Mouse (Mus musculus) neural tube, embryonic 12.5 days (tissue): ENCODE measurements around the gene Fam43a. TPM values are rescaled to one million over a fixed set of nuclear protein-coding genes. Genes with fewer than 3 reads are reported as not detected.

Experiments
- ATAC-seq: fragments of 200-750 bp; cut with Nextera tagmentation; 2 replicates; pipeline ENCODE4 v1.8.0; 2017; ENCODE audit warnings: low read depth, mild to moderate bottlenecking, moderate TSS enrichment, moderate library complexity; ENCODE audit not compliant: low FRiP score
- H3K27ac ChIP-seq: fragments of 300-500 bp; sonication (generic); 2 replicates; pipeline ENCODE4 v1.5.1; 2016
- H3K27me3 ChIP-seq: fragments of 300-500 bp; sonication (generic); replicated peaks from 2 replicates; pipeline ENCODE4 v1.6.1; 2016; ENCODE audit warnings: mild to moderate bottlenecking
- H3K36me3 ChIP-seq: fragments of 300-500 bp; sonication (generic); 2 replicates; pipeline ENCODE4 v1.6.1; 2016; ENCODE audit warnings: mild to moderate bottlenecking
- H3K4me1 ChIP-seq: fragments of 300-500 bp; sonication (generic); 2 replicates; pipeline ENCODE4 v1.6.1; 2016
- H3K4me2 ChIP-seq: fragments of 300-500 bp; sonication (generic); replicated peaks from 2 replicates; pipeline ENCODE4 v1.6.1; 2016; ENCODE audit warnings: mild to moderate bottlenecking
- H3K4me3 ChIP-seq: fragments of 300-500 bp; sonication (generic); 2 replicates; pipeline ENCODE4 v1.5.1; 2016
- H3K9ac ChIP-seq: fragments of 300-500 bp; sonication (generic); 2 replicates; pipeline ENCODE4 v1.6.1; 2016; ENCODE audit warnings: mild to moderate bottlenecking
- H3K9me3 ChIP-seq: fragments of 300-500 bp; sonication (generic); 2 replicates; pipeline ENCODE4 v1.6.1; 2016; ENCODE audit warnings: mild to moderate bottlenecking
- WGBS: fragments of 180-500 bp; shearing (Covaris S2); methylation state at CpG from one replicate; pipeline ENCODE4 v1.1.7; 2016; 5-methylcytosine and 5-hydroxymethylcytosine counted together
- polyA plus RNA-seq: library from polyadenylated mRNA; unstranded; fragments of >200 nt; fragmentation: Nextera tagmentation; extraction: Ambion mirVana; gene quantifications from 2 replicates; pipeline ENCODE4 v1.2.1, GENCODE M21; 2016

The Fam43a gene
- polyA plus RNA-seq, 1 experiment from 2014 or later, result 20.2 TPM

GRCm38 (mm10) chr16:30600431-30601045 lies 1.0 kb downstream of the Fam43a start:
- Histone ChIP-seq H3K4me3 (peak overlapping the region; percentile 64), H3K9me3 (no peaks in the 10 kb centered on the region), H3K36me3 (no peaks in the 10 kb centered on the region), H3K4me1 (peaks cover 40% of the 10 kb centered on the region), H3K9ac (peak overlapping the region; percentile 79), H3K27me3 (peaks cover 18% of the 10 kb centered on the region), H3K27ac (no peak overlapping the region), H3K4me2 (peak overlapping the region; percentile 94)
- ATAC-seq, result no peak
- WGBS, result under 1% methylated on average over 53 of the region's 53 CpGs

- Histone ChIP-seq H3K4me3 (peak overlapping the region; percentile 64), H3K4me2 (peak overlapping the region; percentile 94), H3K9me3 (no peaks in the 10 kb centered on the region), H3K36me3 (no peaks in the 10 kb centered on the region), H3K27me3 (peaks cover 18% of the 10 kb centered on the region), H3K9ac (peak overlapping the region; percentile 79; the same call in 1 of the 2 replicates), H3K27ac (no peak overlapping the region), H3K4me1 (peaks cover 40% of the 10 kb centered on the region)
- WGBS, result 9% methylated on average over 42 of the region's 42 CpGs
- no peak for ATAC-seq
Measured at GRCm38 (mm10) chr16:30601046-30601832, 1.7 kb downstream of the Fam43a start.

- 24% methylated on average over 7 of the region's 7 CpGs for WGBS
- no peak for ATAC-seq
- peak overlapping the region; percentile 29; the same call in 1 of the 2 replicates for H3K9ac ChIP-seq
- no peak overlapping the region for H3K27ac ChIP-seq
- peak overlapping the region; percentile 64 for H3K4me3 ChIP-seq
- peak overlapping the region; percentile 94 for H3K4me2 ChIP-seq
- peaks cover 35% of the 10 kb centered on the region for H3K4me1 ChIP-seq
- H3K36me3 ChIP-seq, result no peaks in the 10 kb centered on the region
- H3K9me3 ChIP-seq, result no peaks in the 10 kb centered on the region
- H3K27me3 ChIP-seq, result peaks cover 18% of the 10 kb centered on the region
Measured at GRCm38 (mm10) chr16:30601946-30602345, 2.4 kb downstream of the Fam43a start.

GRCm38 (mm10) chr16:30602684-30603530 lies 3.4 kb downstream of the Fam43a start:
- no peak overlapping the region for H3K9ac ChIP-seq
- H3K4me3 ChIP-seq, result no peak overlapping the region
- no peak for ATAC-seq
- 19% methylated on average over 18 of the region's 18 CpGs for WGBS
- H3K4me1 ChIP-seq, result peaks cover 31% of the 10 kb centered on the region
- H3K36me3 ChIP-seq, result no peaks in the 10 kb centered on the region
- no peaks in the 10 kb centered on the region for H3K9me3 ChIP-seq
- no peak overlapping the region for H3K27ac ChIP-seq
- peak overlapping the region; percentile 43 for H3K4me2 ChIP-seq
- peaks cover 18% of the 10 kb centered on the region for H3K27me3 ChIP-seq

- H3K9ac ChIP-seq, result no peak overlapping the region
- peaks cover 31% of the 10 kb centered on the region for H3K4me1 ChIP-seq
- 37% methylated on average over 9 of the region's 9 CpGs for whole genome bisulfite sequencing
- no peak overlapping the region for H3K4me3 ChIP-seq
- H3K36me3 ChIP-seq, result no peaks in the 10 kb centered on the region
- H3K27me3 ChIP-seq, result peaks cover 18% of the 10 kb centered on the region
- no peaks in the 10 kb centered on the region for H3K9me3 ChIP-seq
- H3K4me2 ChIP-seq, result peak overlapping the region; percentile 43
- ATAC-seq, result no peak
- H3K27ac ChIP-seq, result no peak overlapping the region
Measured at GRCm38 (mm10) chr16:30603531-30603842, 4.0 kb downstream of the Fam43a start.

- Histone ChIP-seq H3K4me2 (no peak overlapping the region), H3K27ac (no peak overlapping the region), H3K4me3 (no peak overlapping the region), H3K27me3 (peaks cover 18% of the 10 kb centered on the region), H3K36me3 (no peaks in the 10 kb centered on the region), H3K9ac (no peak overlapping the region), H3K9me3 (no peaks in the 10 kb centered on the region), H3K4me1 (peaks cover 31% of the 10 kb centered on the region)
- ATAC-seq, result no peak
- 79% methylated on average over 16 of the region's 16 CpGs for WGBS
Measured at GRCm38 (mm10) chr16:30604061-30604806, 4.7 kb downstream of the Fam43a start.

- 81% methylated on average over 7 of the region's 7 CpGs for WGBS
- peaks cover 18% of the 10 kb centered on the region for H3K27me3 ChIP-seq
- no peak overlapping the region for H3K4me3 ChIP-seq
- no peaks in the 10 kb centered on the region for H3K36me3 ChIP-seq
- H3K4me2 ChIP-seq, result no peak overlapping the region
- H3K9me3 ChIP-seq, result no peaks in the 10 kb centered on the region
- peaks cover 31% of the 10 kb centered on the region for H3K4me1 ChIP-seq
- no peak for ATAC-seq
- no peak overlapping the region for H3K27ac ChIP-seq
- H3K9ac ChIP-seq, result no peak overlapping the region
Measured at GRCm38 (mm10) chr16:30604807-30605137, 5.2 kb downstream of the Fam43a start.

- Histone ChIP-seq H3K27me3 (peaks cover 14% of the 10 kb centered on the region), H3K9me3 (no peaks in the 10 kb centered on the region), H3K4me3 (no peak overlapping the region), H3K36me3 (no peaks in the 10 kb centered on the region), H3K27ac (no peak overlapping the region), H3K4me1 (peaks cover 28% of the 10 kb centered on the region), H3K4me2 (no peak overlapping the region), H3K9ac (no peak overlapping the region)
- no peak for ATAC-seq
- 66% methylated on average over 6 of the region's 6 CpGs for WGBS
Measured at GRCm38 (mm10) chr16:30605528-30605927, 6.0 kb downstream of the Fam43a start.

- H3K27me3 ChIP-seq, result no peaks in the 10 kb centered on the region
- ATAC-seq, result no peak
- H3K36me3 ChIP-seq, result no peaks in the 10 kb centered on the region
- no peak overlapping the region for H3K9ac ChIP-seq
- no peak overlapping the region for H3K27ac ChIP-seq
- peaks cover 12% of the 10 kb centered on the region for H3K4me1 ChIP-seq
- WGBS, result 76% methylated on average over 3 of the region's 3 CpGs
- no peak overlapping the region for H3K4me2 ChIP-seq
- H3K9me3 ChIP-seq, result no peaks in the 10 kb centered on the region
- no peak overlapping the region for H3K4me3 ChIP-seq
Measured at GRCm38 (mm10) chr16:30607868-30608267, 8.3 kb downstream of the Fam43a start.

GRCm38 (mm10) chr16:30611331-30611730 lies 11.8 kb downstream of the Fam43a start:
- no peaks in the 10 kb centered on the region for H3K9me3 ChIP-seq
- no peak overlapping the region for H3K27ac ChIP-seq
- no peaks in the 10 kb centered on the region for H3K36me3 ChIP-seq
- H3K9ac ChIP-seq, result no peak overlapping the region
- H3K27me3 ChIP-seq, result no peaks in the 10 kb centered on the region
- ATAC-seq, result no peak
- WGBS, result 79% methylated on average over 5 of the region's 5 CpGs
- H3K4me2 ChIP-seq, result no peak overlapping the region
- H3K4me1 ChIP-seq, result peaks cover 10% of the 10 kb centered on the region; the same call in 1 of the 2 replicates
- H3K4me3 ChIP-seq, result no peak overlapping the region

- Histone ChIP-seq H3K36me3 (no peaks in the 10 kb centered on the region), H3K9ac (no peak overlapping the region), H3K27me3 (no peaks in the 10 kb centered on the region), H3K4me1 (peaks cover 10% of the 10 kb centered on the region; the same call in 1 of the 2 replicates), H3K9me3 (no peaks in the 10 kb centered on the region), H3K4me2 (no peak overlapping the region), H3K27ac (no peak overlapping the region), H3K4me3 (no peak overlapping the region)
- ATAC-seq, result no peak
- 80% methylated on average over 7 of the region's 7 CpGs for WGBS
Measured at GRCm38 (mm10) chr16:30613122-30613521, 13.6 kb downstream of the Fam43a start.

GRCm38 (mm10) chr16:30614122-30614521 lies 14.6 kb downstream of the Fam43a start:
- ATAC-seq, result no peak
- H3K9ac ChIP-seq, result no peak overlapping the region

More at GRCm38 (mm10) chr16:30614122-30614521, 14.6 kb downstream of the Fam43a start:
- Histone ChIP-seq H3K9me3 (no peaks in the 10 kb centered on the region), H3K4me3 (no peak overlapping the region), H3K27me3 (no peaks in the 10 kb centered on the region), H3K4me1 (peaks cover 10% of the 10 kb centered on the region; the same call in 1 of the 2 replicates), H3K27ac (no peak overlapping the region), H3K4me2 (no peak overlapping the region), H3K36me3 (no peaks in the 10 kb centered on the region)
- WGBS, result 7% methylated on average over 5 of the region's 5 CpGs
